Mouse (Mus musculus): ENCODE measurements around the gene Psmd13. TPM values are rescaled to one million over a fixed set of nuclear protein-coding genes. Genes with fewer than 3 reads are reported as not detected.

Gene Psmd13
- total and polyA plus RNA-seq, 3 experiments, result 165 to 215 TPM; not detected in 1

GRCm38 (mm10) chr7:140894031-140894430, 12.3 kb downstream of the Psmd13 start:
- Histone ChIP-seq H3K4me3 (ENCODE audit: control insufficient read depth in 1 of 2, insufficient read depth in 1 of 2, low read depth in 2 of 2, low read length in 2 of 2) (no peak overlapping the region), H3K36me3 (ENCODE audit: control insufficient read depth in 1 of 2, insufficient read depth in 2 of 2, low read length in 2 of 2) (peaks cover 3 to 10% of the 10 kb centered on the region in 2 experiments; a peak in 3 of 4 replicates), H3K27ac (ENCODE audit: control insufficient read depth, low read depth, low read length) (no peak overlapping the region), H3K9ac (ENCODE audit: control insufficient read depth, low read depth, low read length, poor library complexity, severe bottlenecking) (no peak overlapping the region), H3K4me1 (ENCODE audit: control insufficient read depth in 1 of 2, insufficient read depth in 2 of 2, low read length in 2 of 2) (peaks cover 0 to 7% of the 10 kb centered on the region in 2 experiments; a peak in 2 of 4 replicates), H3K27me3 (ENCODE audit: control insufficient read depth in 1 of 2, insufficient read depth in 2 of 2, low read length in 2 of 2) (no peaks in the 10 kb centered on the region), H3K9me3 (replicated peaks; ENCODE audit: insufficient read depth, low read length) (no peaks in the 10 kb centered on the region), H3K79me2 (ENCODE audit: control insufficient read depth, insufficient read depth, low read length, poor library complexity) (no peaks in the 10 kb centered on the region)
- DNase-seq (ENCODE audit: low read depth, low spot score), result no peak
- no peak for TF ChIP-seq SIN3A (IDR thresholded peaks at IDR 0.05; ENCODE audit: low read length)
- TF ChIP-seq POLR2AphosphoS2 (IDR thresholded peaks at IDR 0.05; ENCODE audit: low read length), result no peak
- TF ChIP-seq JUND (IDR thresholded peaks at IDR 0.05; ENCODE audit: low read depth, low read length), result no peak

GRCm38 (mm10) chr7:140894611-140895010, 12.8 kb downstream of the Psmd13 start:
- Histone ChIP-seq H3K36me3 (ENCODE audit: control insufficient read depth in 1 of 2, insufficient read depth in 2 of 2, low read length in 2 of 2) (peaks cover 3 to 5% of the 10 kb centered on the region in 2 experiments; a peak in 3 of 4 replicates), H3K9ac (ENCODE audit: control insufficient read depth, low read depth, low read length, poor library complexity, severe bottlenecking) (no peak overlapping the region), H3K27ac (ENCODE audit: control insufficient read depth, low read depth, low read length) (no peak overlapping the region), H3K79me2 (ENCODE audit: control insufficient read depth, insufficient read depth, low read length, poor library complexity) (no peaks in the 10 kb centered on the region), H3K4me1 (ENCODE audit: control insufficient read depth in 1 of 2, insufficient read depth in 2 of 2, low read length in 2 of 2) (peaks cover 0 to 7% of the 10 kb centered on the region in 2 experiments; a peak in 2 of 4 replicates), H3K9me3 (replicated peaks; ENCODE audit: insufficient read depth, low read length) (no peaks in the 10 kb centered on the region), H3K4me3 (ENCODE audit: control insufficient read depth in 1 of 2, insufficient read depth in 1 of 2, low read depth in 2 of 2, low read length in 2 of 2) (no peak overlapping the region), H3K27me3 (ENCODE audit: control insufficient read depth in 1 of 2, insufficient read depth in 2 of 2, low read length in 2 of 2) (no peaks in the 10 kb centered on the region)
- no peak for TF ChIP-seq SIN3A (IDR thresholded peaks at IDR 0.05; ENCODE audit: low read length)
- TF ChIP-seq SMC3 (IDR thresholded peaks at IDR 0.05; ENCODE audit: low read depth, low read length), result no peak
- no peak for TF ChIP-seq MYB (IDR thresholded peaks at IDR 0.05; ENCODE audit: low read depth, low read length)
- TF ChIP-seq CHD2 (IDR thresholded peaks at IDR 0.05; ENCODE audit: low read length), result no peak
- no peak for TF ChIP-seq NELFE (IDR thresholded peaks at IDR 0.05; ENCODE audit: low read depth, low read length)
- no peak for TF ChIP-seq RAD21 (IDR thresholded peaks at IDR 0.05; ENCODE audit: low read depth, low read length)
- TF ChIP-seq ZNF384 (IDR thresholded peaks at IDR 0.05; ENCODE audit: low read depth, low read length), result no peak
- no peak for TF ChIP-seq GATA1 (IDR thresholded peaks at IDR 0.05; ENCODE audit: low read depth, low read length)
- no peak for DNase-seq (ENCODE audit: low read depth, low spot score)

GRCm38 (mm10) chr7:140897863-140898262, 16.1 kb downstream of the Psmd13 start:
- no peak overlapping the region for H3K9ac ChIP-seq (ENCODE audit: control insufficient read depth, low read depth, low read length, poor library complexity, severe bottlenecking)
- DNase-seq (ENCODE audit: low read depth, low spot score), result no peak
- no peaks in the 10 kb centered on the region for H3K9me3 ChIP-seq (replicated peaks; ENCODE audit: insufficient read depth, low read length)
- no peaks in the 10 kb centered on the region for H3K4me1 ChIP-seq (ENCODE audit: control insufficient read depth in 1 of 2, insufficient read depth in 2 of 2, low read length in 2 of 2)
- H3K36me3 ChIP-seq (ENCODE audit: control insufficient read depth in 1 of 2, insufficient read depth in 2 of 2, low read length in 2 of 2), result peaks cover 0 to 2% of the 10 kb centered on the region in 2 experiments; a peak in 1 of 4 replicates
- H3K27ac ChIP-seq (ENCODE audit: control insufficient read depth, low read depth, low read length), result no peak overlapping the region
- no peaks in the 10 kb centered on the region for H3K79me2 ChIP-seq (ENCODE audit: control insufficient read depth, insufficient read depth, low read length, poor library complexity)
- TF ChIP-seq E2F4 (IDR thresholded peaks at IDR 0.05; ENCODE audit: borderline replicate concordance, low read depth, low read length) (no peak), SMC3 (IDR thresholded peaks at IDR 0.05; ENCODE audit: low read depth, low read length) (no peak), NRF1 (IDR thresholded peaks at IDR 0.05; ENCODE audit: insufficient read depth, low read depth, low read length, poor library complexity, severe bottlenecking) (no peak), GABPA (IDR thresholded peaks at IDR 0.05; ENCODE audit: low read depth, low read length) (no peak)
- no peaks in the 10 kb centered on the region for H3K27me3 ChIP-seq (ENCODE audit: control insufficient read depth in 1 of 2, insufficient read depth in 2 of 2, low read length in 2 of 2)
- H3K4me3 ChIP-seq (ENCODE audit: control insufficient read depth in 1 of 2, insufficient read depth in 1 of 2, low read depth in 2 of 2, low read length in 2 of 2), result no peak overlapping the region
